Mouse (Mus musculus) kidney, adult 11 months (tissue): ENCODE data around the gene Stard7.
"Not testable (repeated sequence)": the region's sequence is repeated elsewhere in the genome, so short reads cannot be mapped to it uniquely, and the experiment has no call there.

Source experiments
- DNase-seq: peaks from one replicate; pipeline ENCODE4 v3.0.0; 2022

Gene Stard7

DNA sequence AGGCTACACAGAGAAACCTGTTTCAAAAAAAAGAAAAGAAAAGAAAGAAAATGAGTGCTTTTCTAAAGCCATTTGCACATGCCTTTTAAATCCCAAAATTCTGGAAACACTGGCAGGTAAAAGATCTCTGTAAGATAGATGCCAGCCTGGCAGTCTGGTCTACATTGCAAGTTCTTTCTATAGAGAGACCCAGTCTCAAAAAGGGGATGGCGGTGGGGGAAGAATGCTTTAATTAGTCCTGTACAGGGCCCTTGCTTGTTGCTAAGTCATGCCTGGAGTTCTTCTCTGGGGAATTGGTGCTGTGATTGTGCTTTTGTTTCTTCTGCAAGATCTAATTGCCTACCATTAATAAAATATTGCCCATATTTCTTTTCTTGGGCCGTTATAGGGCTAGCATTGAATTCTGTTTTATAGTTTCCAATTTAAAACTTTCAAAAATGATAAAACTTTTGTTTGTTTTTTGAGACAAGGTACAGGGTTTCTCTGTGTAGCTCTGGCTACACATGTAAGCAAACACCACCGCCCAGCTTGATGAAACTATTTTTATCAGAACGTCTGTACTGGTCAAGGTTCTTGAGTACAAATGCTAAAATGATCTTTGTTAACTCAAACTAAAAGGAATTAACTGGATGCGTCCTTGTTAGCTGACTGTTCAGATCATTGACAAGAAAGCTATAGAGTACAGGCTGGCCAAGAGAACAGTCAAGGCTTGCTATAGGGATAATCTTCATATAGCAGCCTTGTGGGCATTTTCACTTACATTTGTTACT lies 5.7 kb downstream of the Stard7 start:
- no peak for DNase-seq

GRCm38 (mm10) chr2:127278162-127278561 lies 8.1 kb downstream of the Stard7 start:
- no peak for DNase-seq

- DNase-seq: no peak
Measured at GRCm38 (mm10) chr2:127292250-127292649, 22.2 kb downstream of the Stard7 start.

DNA sequence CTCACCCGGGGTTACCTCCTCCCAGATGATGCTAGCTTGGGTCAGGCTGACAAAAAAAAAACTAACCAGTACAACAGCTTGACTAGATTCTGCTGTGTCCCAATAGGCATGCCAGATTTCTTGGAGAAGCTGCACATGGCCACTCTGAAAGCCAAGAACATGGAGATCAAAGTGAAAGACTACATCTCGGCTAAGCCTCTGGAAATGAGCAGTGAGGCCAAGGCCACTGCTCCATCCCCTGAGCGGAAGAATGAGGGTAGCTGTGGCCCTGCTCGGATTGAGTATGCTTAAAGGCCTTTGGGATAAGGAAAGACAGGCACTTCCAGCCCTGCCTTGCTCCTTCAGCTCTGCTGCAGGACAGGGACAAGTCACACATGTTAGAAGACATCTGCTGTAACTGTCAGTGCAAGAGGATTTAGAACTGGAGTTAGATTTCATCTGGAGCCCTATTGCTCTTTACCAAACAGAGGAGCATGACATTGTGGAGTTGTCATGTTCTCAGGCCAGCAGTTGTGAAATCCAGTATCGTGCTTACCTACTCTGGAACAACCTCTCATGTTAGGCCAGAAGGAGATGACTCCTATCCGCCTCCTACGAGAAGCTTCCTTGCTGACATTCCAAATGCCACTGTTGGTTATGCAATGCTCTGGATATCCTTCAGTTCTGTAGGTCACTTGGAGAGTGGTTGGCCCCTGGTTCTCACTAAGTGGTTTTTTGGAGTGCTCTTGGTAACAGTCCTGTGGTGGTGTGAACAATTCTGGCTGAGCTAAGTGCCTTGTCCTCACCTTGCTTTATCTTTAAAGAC lies 27.2 kb downstream of the Stard7 start:
- no peak for DNase-seq

DNA sequence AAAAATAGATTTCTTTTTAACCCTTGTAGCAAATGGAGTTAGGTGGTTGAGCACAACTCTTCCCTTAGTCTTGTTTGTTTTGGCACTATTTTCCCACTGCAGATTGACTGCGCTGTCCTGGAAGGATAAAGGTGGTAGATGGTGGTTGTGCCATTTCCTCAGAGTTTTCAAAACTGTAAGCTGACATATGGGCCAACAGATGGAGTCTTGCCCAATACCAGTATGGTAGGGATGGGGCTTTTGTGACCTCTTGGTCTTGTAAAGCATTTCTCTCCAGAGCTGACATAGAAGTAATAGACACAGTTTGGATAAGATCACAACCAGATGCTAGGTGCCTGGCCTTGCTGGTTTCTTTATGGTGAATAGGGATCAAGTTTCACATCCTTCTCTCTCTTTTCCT lies 28.0 kb downstream of the Stard7 start:
- DNase-seq: no peak

- no peak for DNase-seq
Measured at GRCm38 (mm10) chr2:127300701-127301100, 30.7 kb downstream of the Stard7 start.

DNA sequence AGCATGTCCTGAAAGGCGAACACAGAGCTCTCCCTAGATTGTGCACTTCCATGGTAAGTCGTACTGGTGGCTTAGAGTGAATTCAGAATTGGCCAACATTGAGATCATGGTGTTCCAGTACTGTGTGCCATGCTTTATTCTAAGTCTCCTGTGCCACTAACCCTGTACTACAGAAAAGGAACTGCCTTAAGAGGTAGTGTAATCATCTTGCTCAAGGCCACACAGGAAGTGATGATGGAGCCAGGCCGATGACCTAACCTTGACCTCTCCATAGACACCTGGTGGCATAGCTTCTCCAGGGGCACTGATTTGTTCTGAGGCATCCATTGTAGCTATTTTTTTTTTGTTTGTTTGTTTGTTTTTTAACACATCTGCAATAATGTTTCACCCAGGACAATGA lies 31.9 kb downstream of the Stard7 start:
- DNase-seq: no peak

GRCm38 (mm10) chr2:127304192-127304591 lies 34.2 kb downstream of the Stard7 start:
- DNase-seq: not testable (repeated sequence)

DNA sequence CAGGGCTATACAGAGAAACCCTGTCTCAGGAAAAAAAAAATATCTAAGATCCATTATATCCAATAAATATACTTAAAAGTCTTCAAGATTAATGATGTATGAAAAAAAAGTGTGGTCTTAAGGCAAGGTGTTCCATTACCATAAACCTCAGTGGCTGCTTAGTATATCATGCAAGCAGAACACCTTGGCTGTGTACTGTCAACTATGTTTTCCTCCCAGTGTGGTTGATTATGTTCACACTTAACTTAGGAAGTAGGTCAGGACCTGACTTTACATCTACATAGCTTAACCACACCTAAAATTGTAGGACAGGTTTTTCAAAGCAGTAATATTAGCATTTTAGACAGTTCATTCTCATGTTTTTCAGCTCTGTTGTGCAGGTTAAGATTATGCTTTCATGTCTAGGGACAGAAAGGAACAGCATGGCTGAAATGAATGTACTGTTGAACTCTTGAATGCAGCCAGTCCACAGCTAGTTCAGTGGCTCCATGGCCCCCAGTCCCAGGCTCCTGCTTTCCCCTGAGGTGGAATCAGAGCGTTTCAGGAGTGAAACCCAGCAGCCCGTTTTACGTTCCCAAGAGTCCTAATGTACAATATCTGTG lies 34.7 kb downstream of the Stard7 start:
- no peak for DNase-seq

GRCm38 (mm10) chr2:127306123-127306522 lies 36.1 kb downstream of the Stard7 start:
- DNase-seq: no peak

GRCm38 (mm10) chr2:127307179-127307578 lies 37.2 kb downstream of the Stard7 start:
- DNase-seq: no peak

- no peak for DNase-seq
Measured at GRCm38 (mm10) chr2:127308660-127309059, 38.6 kb downstream of the Stard7 start.

DNA sequence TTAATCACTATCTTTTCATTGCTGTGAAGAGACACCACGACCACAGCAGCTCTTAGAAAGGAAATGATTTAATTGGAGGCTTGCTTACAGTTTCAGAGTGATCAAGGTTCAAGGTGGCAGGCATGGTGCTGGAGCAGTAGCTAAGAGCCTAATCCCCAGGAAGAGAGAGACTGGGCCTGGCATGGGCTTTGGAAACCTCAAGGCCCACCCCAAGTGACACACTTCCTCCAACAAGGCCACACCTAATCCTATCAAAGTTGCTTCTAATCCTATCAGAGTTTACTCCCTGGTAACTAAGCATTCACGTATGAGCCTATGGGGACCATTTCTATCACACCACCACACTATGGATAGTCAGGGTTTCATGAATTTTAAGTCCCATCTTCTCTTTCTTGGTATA lies 40.2 kb downstream of the Stard7 start:
- no peak for DNase-seq

DNA sequence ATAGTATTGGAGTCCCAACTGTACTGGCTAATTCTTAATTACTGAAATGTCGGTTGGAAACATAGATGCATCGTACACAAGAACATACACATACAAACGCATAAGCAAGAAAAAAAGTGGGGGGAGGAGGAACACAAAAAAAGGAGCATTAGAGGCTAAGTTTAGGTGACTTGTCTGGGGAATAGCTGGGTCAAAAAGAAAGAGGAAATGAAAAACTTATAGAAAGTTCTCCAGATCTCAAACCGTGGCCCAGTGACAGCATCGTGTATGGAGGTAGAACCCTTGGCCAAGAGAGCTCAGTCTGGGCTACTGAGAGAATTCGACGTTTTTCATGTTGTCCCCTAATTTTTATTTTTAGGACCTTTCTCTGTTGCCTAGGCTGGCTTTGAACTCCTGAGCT lies 40.7 kb downstream of the Stard7 start:
- DNase-seq: no peak

- no peak for DNase-seq
Measured at GRCm38 (mm10) chr2:127311193-127311592, 41.2 kb downstream of the Stard7 start.

DNA sequence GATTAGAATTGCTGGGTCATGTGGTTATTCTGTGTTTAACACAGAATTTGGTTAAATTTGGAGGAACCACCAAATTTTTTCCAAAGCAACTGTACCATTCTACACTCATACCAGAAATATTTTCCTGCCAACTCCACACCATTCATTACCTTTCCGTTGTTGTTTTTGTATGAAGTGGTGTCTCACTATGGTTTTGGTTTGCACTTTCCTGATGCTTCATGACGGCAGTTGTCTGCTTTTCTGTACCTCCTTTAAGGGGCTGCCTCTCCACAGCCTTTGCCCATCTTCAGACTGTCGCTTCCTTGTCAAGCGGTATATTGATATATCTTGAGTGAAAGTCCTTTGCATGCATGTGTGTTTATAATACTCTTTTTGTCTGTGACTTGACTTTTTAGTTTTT lies 42.8 kb downstream of the Stard7 start:
- no peak for DNase-seq

GRCm38 (mm10) chr2:127313878-127314277 lies 43.9 kb downstream of the Stard7 start:
- no peak for DNase-seq

- DNase-seq: no peak
Measured at GRCm38 (mm10) chr2:127314467-127315154, 44.6 kb downstream of the Stard7 start.

DNA sequence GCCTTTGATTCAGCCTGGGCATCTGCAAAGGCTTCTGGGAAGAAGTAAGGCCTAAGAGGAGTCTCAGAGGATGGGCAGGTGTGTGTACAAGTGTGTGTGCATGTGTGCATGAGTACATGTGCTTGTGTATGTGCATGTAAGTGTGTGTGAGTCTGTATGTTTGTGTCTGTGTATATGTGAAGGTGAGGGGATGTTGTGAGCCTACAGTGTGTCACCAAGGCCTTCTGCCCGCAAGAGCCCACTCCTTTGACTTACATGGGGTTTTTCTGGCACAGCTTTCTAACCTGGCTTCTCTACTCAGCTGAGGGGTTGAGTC lies 45.1 kb downstream of the Stard7 start:
- no peak for DNase-seq

- DNase-seq: no peak
Measured at GRCm38 (mm10) chr2:127316431-127316830, 46.4 kb downstream of the Stard7 start.

- no peak for DNase-seq
Measured at GRCm38 (mm10) chr2:127318136-127318535, 48.1 kb downstream of the Stard7 start.

GRCm38 (mm10) chr2:127319071-127319470 lies 49.1 kb downstream of the Stard7 start:
- DNase-seq: no peak

GRCm38 (mm10) chr2:127322671-127323285 lies 52.8 kb downstream of the Stard7 start:
- no peak for DNase-seq
